Mouse (Mus musculus): Measurements from ENCODE around the gene Sycp2l. TPM values are rescaled to one million over a fixed set of nuclear protein-coding genes. Genes with fewer than 3 reads are reported as not detected.

Sycp2l gene
- polyA plus RNA-seq, 1 experiment from 2014 or later = not detected

- no peak overlapping the region for H3K4me3 ChIP-seq (ENCODE audit: low read depth, low read length)
- no peaks in the 10 kb centered on the region for H3K27me3 ChIP-seq (ENCODE audit: control insufficient read depth, insufficient read depth, low read length)
- H3K4me1 ChIP-seq (replicated peaks; ENCODE audit: control insufficient read depth, insufficient read depth, low read length) = no peaks in the 10 kb centered on the region
- DNase-seq (ENCODE audit: low spot score) (no peak), ATAC-seq (ENCODE audit: low FRiP score) (no peak)
- H3K9ac ChIP-seq (ENCODE audit: low read depth, low read length) = no peak overlapping the region
- H3K9me3 ChIP-seq (ENCODE audit: control insufficient read depth, low read length) = no peaks in the 10 kb centered on the region
- H3K4me2 ChIP-seq (replicated peaks; ENCODE audit: low read depth, low read length) = no peak overlapping the region
- no peaks in the 10 kb centered on the region for H3K36me3 ChIP-seq (ENCODE audit: control insufficient read depth, insufficient read depth, low read length)
- H3K27ac ChIP-seq (ENCODE audit: low read depth, low read length) = no peak overlapping the region
- WGBS = 93% methylated on average over 13 of the region's 13 CpGs
These were observed 8.6 kb upstream of the Sycp2l start for GRCm38 (mm10) chr13:41105541-41105940.

DNA sequence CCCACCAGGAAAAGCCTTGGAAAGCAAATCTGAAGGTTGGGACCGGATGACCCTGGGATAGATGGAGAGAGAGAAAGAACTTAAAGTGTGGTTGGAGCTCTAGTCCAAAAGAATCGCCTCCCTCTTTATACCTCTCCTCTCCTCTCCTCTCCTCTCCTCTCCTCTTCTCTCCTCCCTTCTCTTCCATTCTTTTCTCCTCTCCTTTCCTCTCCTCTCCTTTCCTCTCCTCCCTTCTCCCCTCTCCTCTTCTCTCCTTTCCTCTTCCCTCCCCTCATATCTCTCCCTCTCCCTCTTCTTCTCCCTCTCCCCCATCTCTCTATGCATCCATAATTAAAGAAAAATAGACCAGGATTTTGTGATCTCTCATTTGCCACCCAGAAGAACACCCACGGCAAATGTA, 3.2 kb upstream of the Sycp2l start, which contains the start of gene Gcm2:
Gene Gcm2 (minus strand): TSS at position 101 of the 400 bp plus-strand sequence.
- Histone ChIP-seq H3K9me3 (ENCODE audit: control insufficient read depth, low read length) (no peaks in the 10 kb centered on the region), H3K4me2 (replicated peaks; ENCODE audit: low read depth, low read length) (no peak within 1 kb of the TSS), H3K36me3 (ENCODE audit: control insufficient read depth, insufficient read depth, low read length) (no peaks in the 10 kb centered on the region), H3K4me1 (replicated peaks; ENCODE audit: control insufficient read depth, insufficient read depth, low read length) (no peaks in the 10 kb centered on the region), H3K27ac (ENCODE audit: low read depth, low read length) (no peak within 1 kb of the TSS), H3K4me3 (ENCODE audit: low read depth, low read length) (no peak within 1 kb of the TSS), H3K27me3 (ENCODE audit: control insufficient read depth, insufficient read depth, low read length) (no peaks in the 10 kb centered on the region), H3K9ac (ENCODE audit: low read depth, low read length) (no peak within 1 kb of the TSS)
- WGBS = 70% methylated on average over 3 of the region's 3 CpGs
- ATAC-seq (ENCODE audit: low FRiP score) (no peak), DNase-seq (ENCODE audit: low spot score) (no peak)

GRCm38 (mm10) chr13:41119152-41119945, 5.2 kb downstream of the Sycp2l start:
- DNase-seq (ENCODE audit: low spot score) (no peak), ATAC-seq (ENCODE audit: low FRiP score) (no peak)
- no peak overlapping the region for H3K4me3 ChIP-seq (ENCODE audit: low read depth, low read length)
- no peak overlapping the region for H3K4me2 ChIP-seq (replicated peaks; ENCODE audit: low read depth, low read length)
- no peaks in the 10 kb centered on the region for H3K9me3 ChIP-seq (ENCODE audit: control insufficient read depth, low read length)
- 46% methylated on average over 9 of the region's 9 CpGs for WGBS
- no peak overlapping the region for H3K9ac ChIP-seq (ENCODE audit: low read depth, low read length)
- no peaks in the 10 kb centered on the region for H3K36me3 ChIP-seq (ENCODE audit: control insufficient read depth, insufficient read depth, low read length)
- no peaks in the 10 kb centered on the region for H3K4me1 ChIP-seq (replicated peaks; ENCODE audit: control insufficient read depth, insufficient read depth, low read length)
- H3K27me3 ChIP-seq (ENCODE audit: control insufficient read depth, insufficient read depth, low read length) = no peaks in the 10 kb centered on the region
- no peak overlapping the region for H3K27ac ChIP-seq (ENCODE audit: low read depth, low read length)

- no peak overlapping the region for H3K4me3 ChIP-seq (ENCODE audit: low read depth, low read length)
- DNase-seq (ENCODE audit: low spot score) (no peak), ATAC-seq (ENCODE audit: low FRiP score) (no peak)
- no peaks in the 10 kb centered on the region for H3K27me3 ChIP-seq (ENCODE audit: control insufficient read depth, insufficient read depth, low read length)
- H3K27ac ChIP-seq (ENCODE audit: low read depth, low read length) = no peak overlapping the region
- no peaks in the 10 kb centered on the region for H3K4me1 ChIP-seq (replicated peaks; ENCODE audit: control insufficient read depth, insufficient read depth, low read length)
- no peak overlapping the region for H3K4me2 ChIP-seq (replicated peaks; ENCODE audit: low read depth, low read length)
- 76% methylated on average over 6 of the region's 6 CpGs for WGBS
- H3K9me3 ChIP-seq (ENCODE audit: control insufficient read depth, low read length) = no peaks in the 10 kb centered on the region
- no peaks in the 10 kb centered on the region for H3K36me3 ChIP-seq (ENCODE audit: control insufficient read depth, insufficient read depth, low read length)
- no peak overlapping the region for H3K9ac ChIP-seq (ENCODE audit: low read depth, low read length)
These were observed 9.6 kb downstream of the Sycp2l start for GRCm38 (mm10) chr13:41123666-41124225.

GRCm38 (mm10) chr13:41128326-41128725, 14.2 kb downstream of the Sycp2l start:
- 88% methylated on average over 8 of the region's 8 CpGs for WGBS
- Histone ChIP-seq H3K4me2 (replicated peaks; ENCODE audit: low read depth, low read length) (no peak overlapping the region), H3K27me3 (ENCODE audit: control insufficient read depth, insufficient read depth, low read length) (no peaks in the 10 kb centered on the region), H3K4me3 (ENCODE audit: low read depth, low read length) (no peak overlapping the region), H3K9me3 (ENCODE audit: control insufficient read depth, low read length) (no peaks in the 10 kb centered on the region), H3K36me3 (ENCODE audit: control insufficient read depth, insufficient read depth, low read length) (no peaks in the 10 kb centered on the region), H3K9ac (ENCODE audit: low read depth, low read length) (no peak overlapping the region), H3K27ac (ENCODE audit: low read depth, low read length) (no peak overlapping the region), H3K4me1 (replicated peaks; ENCODE audit: control insufficient read depth, insufficient read depth, low read length) (no peaks in the 10 kb centered on the region)
- no peak for ATAC-seq (ENCODE audit: low FRiP score)
- no peak for DNase-seq (ENCODE audit: low spot score)

DNA sequence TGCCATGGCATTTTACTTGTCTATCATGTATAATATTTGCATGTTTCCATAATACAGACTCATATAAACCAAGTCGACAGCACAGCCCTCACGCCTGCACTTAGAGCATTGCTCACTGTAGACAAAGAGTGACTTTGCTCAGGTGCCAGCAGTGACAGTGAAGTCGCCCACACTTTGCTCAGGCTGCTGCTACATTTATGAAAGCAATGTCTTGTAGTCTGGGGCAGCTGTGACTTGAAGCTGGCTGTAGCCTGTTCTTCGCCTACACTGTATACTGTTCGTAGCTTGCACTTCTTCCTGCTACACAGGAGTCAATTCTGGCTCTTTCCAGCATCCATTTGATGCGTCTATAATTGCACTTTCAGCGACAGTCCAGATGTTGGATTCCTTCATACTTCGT, 15.0 kb downstream of the Sycp2l start:
- H3K36me3 ChIP-seq (ENCODE audit: control insufficient read depth, insufficient read depth, low read length) = no peaks in the 10 kb centered on the region
- H3K9ac ChIP-seq (ENCODE audit: low read depth, low read length) = no peak overlapping the region
- DNase-seq (ENCODE audit: low spot score) (no peak), ATAC-seq (ENCODE audit: low FRiP score) (no peak)
- H3K9me3 ChIP-seq (ENCODE audit: control insufficient read depth, low read length) = no peaks in the 10 kb centered on the region
- no peak overlapping the region for H3K4me2 ChIP-seq (replicated peaks; ENCODE audit: low read depth, low read length)
- no peak overlapping the region for H3K4me3 ChIP-seq (ENCODE audit: low read depth, low read length)
- H3K4me1 ChIP-seq (replicated peaks; ENCODE audit: control insufficient read depth, insufficient read depth, low read length) = no peaks in the 10 kb centered on the region
- H3K27ac ChIP-seq (ENCODE audit: low read depth, low read length) = no peak overlapping the region
- H3K27me3 ChIP-seq (ENCODE audit: control insufficient read depth, insufficient read depth, low read length) = no peaks in the 10 kb centered on the region
- 90% methylated on average over 8 of the region's 8 CpGs for WGBS

DNA sequence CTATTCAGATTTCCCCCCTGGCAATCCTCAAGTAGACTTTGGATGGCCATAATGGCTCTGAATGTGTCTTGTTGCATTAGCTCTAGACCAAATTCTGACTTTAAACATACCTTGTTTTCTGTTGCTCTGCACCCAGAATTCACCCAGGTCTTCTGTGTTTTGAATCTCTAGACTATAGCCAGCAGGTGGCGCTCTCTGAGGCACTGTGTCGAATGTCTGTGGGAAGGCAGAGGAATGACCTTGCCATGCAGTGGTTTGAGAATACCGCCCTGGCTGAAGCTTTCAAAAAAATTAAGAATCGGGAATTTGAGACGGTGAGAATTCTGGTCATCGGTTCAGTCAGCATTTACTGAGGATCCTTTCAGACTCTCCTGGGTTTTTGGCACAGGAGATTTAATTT, 20.8 kb downstream of the Sycp2l start:
- no peak overlapping the region for H3K4me3 ChIP-seq (ENCODE audit: low read depth, low read length)
- ATAC-seq (ENCODE audit: low FRiP score) (no peak), DNase-seq (ENCODE audit: low spot score) (peak; percentile 89)
- H3K9me3 ChIP-seq (ENCODE audit: control insufficient read depth, low read length) = no peaks in the 10 kb centered on the region
- H3K9ac ChIP-seq (ENCODE audit: low read depth, low read length) = no peak overlapping the region
- H3K4me1 ChIP-seq (replicated peaks; ENCODE audit: control insufficient read depth, insufficient read depth, low read length) = no peaks in the 10 kb centered on the region
- no peaks in the 10 kb centered on the region for H3K36me3 ChIP-seq (ENCODE audit: control insufficient read depth, insufficient read depth, low read length)
- no peaks in the 10 kb centered on the region for H3K27me3 ChIP-seq (ENCODE audit: control insufficient read depth, insufficient read depth, low read length)
- no peak overlapping the region for H3K4me2 ChIP-seq (replicated peaks; ENCODE audit: low read depth, low read length)
- 10% methylated on average over 6 of the region's 6 CpGs for WGBS
- no peak overlapping the region for H3K27ac ChIP-seq (ENCODE audit: low read depth, low read length)

- 61% methylated on average over 6 of the region's 6 CpGs for WGBS
- ATAC-seq (ENCODE audit: low FRiP score) (no peak), DNase-seq (ENCODE audit: low spot score) (no peak)
- Histone ChIP-seq H3K4me2 (replicated peaks; ENCODE audit: low read depth, low read length) (no peak overlapping the region), H3K36me3 (ENCODE audit: control insufficient read depth, insufficient read depth, low read length) (no peaks in the 10 kb centered on the region), H3K9ac (ENCODE audit: low read depth, low read length) (no peak overlapping the region), H3K4me3 (ENCODE audit: low read depth, low read length) (no peak overlapping the region), H3K4me1 (replicated peaks; ENCODE audit: control insufficient read depth, insufficient read depth, low read length) (no peaks in the 10 kb centered on the region), H3K27me3 (ENCODE audit: control insufficient read depth, insufficient read depth, low read length) (no peaks in the 10 kb centered on the region), H3K9me3 (ENCODE audit: control insufficient read depth, low read length) (no peaks in the 10 kb centered on the region), H3K27ac (ENCODE audit: low read depth, low read length) (no peak overlapping the region)
These were observed 31.4 kb downstream of the Sycp2l start for GRCm38 (mm10) chr13:41145433-41145970.

DNA sequence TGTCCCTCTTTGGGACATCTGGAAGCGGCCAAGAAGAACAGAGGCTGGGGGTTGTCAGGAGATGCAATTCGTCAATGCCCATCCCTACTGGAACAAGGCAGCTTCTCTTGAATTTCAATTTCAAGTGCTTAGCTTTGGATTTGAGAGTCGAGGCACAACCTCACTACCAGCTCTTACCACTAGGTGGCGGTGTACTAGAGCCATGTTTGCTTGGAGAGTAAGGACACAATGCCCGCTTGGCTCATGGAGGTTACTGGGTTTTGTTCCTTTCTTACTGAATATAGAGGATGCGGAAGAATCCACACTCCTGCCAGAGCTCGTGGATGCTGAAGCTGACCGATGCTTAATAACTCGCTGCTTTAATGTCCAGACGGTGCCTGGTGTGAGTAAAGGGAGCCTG, 32.2 kb downstream of the Sycp2l start:
- no peaks in the 10 kb centered on the region for H3K4me1 ChIP-seq (replicated peaks; ENCODE audit: control insufficient read depth, insufficient read depth, low read length)
- no peak overlapping the region for H3K9ac ChIP-seq (ENCODE audit: low read depth, low read length)
- H3K4me2 ChIP-seq (replicated peaks; ENCODE audit: low read depth, low read length) = no peak overlapping the region
- no peaks in the 10 kb centered on the region for H3K36me3 ChIP-seq (ENCODE audit: control insufficient read depth, insufficient read depth, low read length)
- peak; percentile 76 for DNase-seq (ENCODE audit: low spot score)
- ATAC-seq (ENCODE audit: low FRiP score) = no peak
- no peak overlapping the region for H3K4me3 ChIP-seq (ENCODE audit: low read depth, low read length)
- no peaks in the 10 kb centered on the region for H3K9me3 ChIP-seq (ENCODE audit: control insufficient read depth, low read length)
- H3K27ac ChIP-seq (ENCODE audit: low read depth, low read length) = no peak overlapping the region
- 83% methylated on average over 10 of the region's 10 CpGs for WGBS
- H3K27me3 ChIP-seq (ENCODE audit: control insufficient read depth, insufficient read depth, low read length) = no peaks in the 10 kb centered on the region

Measured in hindbrain, embryonic 11.5 days (tissue).